Mouse (Mus musculus) splenic B cell, adult 2 months (primary cell): ENCODE measurements around the gene Dner.
A peak's percentile ranks its signal among the peaks of the same experiment; 100 is the strongest.

Experiments used
- DNase-seq: peaks from one replicate; pipeline ENCODE4 v3.0.0-alpha.2; 2011; ENCODE audit warnings: low read depth, low spot score
- H3K27me3 ChIP-seq: 2 replicates; pipeline ENCODE4 v1.6.1; 2012; ENCODE audit warnings: mild to moderate bottlenecking, low read length, moderate library complexity, mixed read lengths; ENCODE audit not compliant: control insufficient read depth, poor library complexity, insufficient read depth, severe bottlenecking
- H3K36me3 ChIP-seq: 2 replicates; pipeline ENCODE4 v1.6.1; 2012; ENCODE audit warnings: mild to moderate bottlenecking, low read length, moderate library complexity, mixed read lengths; ENCODE audit not compliant: control insufficient read depth, poor library complexity, insufficient read depth, severe bottlenecking

Dner gene

DNA sequence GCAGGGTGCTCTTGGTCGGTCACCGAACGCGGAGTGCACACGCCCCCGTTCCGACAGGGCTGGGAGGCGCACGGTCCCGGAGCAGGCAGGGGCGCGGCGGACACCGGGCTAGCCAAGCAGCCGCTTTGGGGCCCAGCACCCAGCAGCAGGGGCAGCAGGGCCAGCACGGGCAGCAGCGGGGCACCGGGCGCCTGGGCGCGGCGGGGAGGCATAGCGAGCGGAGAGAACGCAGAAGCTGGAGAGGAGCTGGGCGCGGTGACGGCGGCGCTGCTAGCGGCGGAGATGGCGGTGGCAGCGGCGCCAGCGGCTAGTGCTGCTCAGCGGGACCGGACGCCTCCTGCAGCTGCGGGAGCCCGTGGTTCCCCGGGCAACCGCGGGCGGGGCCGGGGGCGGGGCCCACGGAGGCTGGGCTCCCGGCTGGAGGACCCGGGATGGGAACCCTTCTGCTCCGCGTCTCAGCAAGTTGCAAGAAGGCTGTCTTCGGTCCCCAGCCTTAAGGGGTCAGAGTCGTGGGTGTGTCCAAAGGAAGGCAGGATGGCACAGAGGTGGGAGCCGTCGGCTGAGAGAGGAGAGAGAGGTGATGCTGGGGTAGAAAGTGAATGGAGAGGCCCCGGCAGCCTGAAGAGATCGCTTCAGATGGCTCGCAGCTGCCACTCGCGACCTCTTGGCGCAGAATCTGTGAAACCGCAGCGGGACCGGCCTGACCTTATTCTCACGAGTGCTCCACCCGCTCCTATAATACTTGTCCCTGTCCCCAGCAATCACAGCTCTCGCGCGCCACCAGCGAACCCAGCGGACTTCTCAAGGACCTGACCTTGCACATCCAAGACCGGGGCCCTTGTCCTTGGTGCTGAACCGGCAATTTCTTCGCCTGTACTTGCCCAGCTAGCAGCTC lies at the start of gene Dner:
Dner (minus strand) TSS at position 705 of the 895 bp plus-strand sequence.
- DNase-seq: peak; percentile 8

DNA sequence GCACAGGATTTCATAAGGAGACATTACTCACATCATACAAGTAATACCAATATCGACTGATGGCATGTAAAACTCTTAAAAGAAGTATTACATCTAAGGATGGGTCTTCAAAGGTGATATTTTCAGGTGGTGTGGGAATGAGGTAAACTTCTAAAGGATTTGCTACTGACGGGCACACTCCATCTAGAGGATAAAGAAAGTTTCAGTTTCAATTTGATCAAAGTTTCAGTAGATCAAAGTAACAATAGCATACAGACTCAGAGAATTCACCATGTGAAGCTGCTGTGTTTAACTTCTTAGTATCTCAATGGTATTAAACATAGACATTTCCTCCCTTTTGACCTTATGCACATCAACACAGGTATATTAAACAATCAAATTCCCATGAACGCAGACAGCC lies 46.1 kb upstream of the Dner start:
- Histone ChIP-seq H3K36me3 (peaks cover 15% of the 10 kb centered on the region), H3K27me3 (no peaks in the 10 kb centered on the region)
- no peak for DNase-seq

More for the DNA sequence above, at the start of gene Dner:
- no peaks in the 10 kb centered on the region for H3K36me3 ChIP-seq
- no peaks in the 10 kb centered on the region for H3K27me3 ChIP-seq

DNA sequence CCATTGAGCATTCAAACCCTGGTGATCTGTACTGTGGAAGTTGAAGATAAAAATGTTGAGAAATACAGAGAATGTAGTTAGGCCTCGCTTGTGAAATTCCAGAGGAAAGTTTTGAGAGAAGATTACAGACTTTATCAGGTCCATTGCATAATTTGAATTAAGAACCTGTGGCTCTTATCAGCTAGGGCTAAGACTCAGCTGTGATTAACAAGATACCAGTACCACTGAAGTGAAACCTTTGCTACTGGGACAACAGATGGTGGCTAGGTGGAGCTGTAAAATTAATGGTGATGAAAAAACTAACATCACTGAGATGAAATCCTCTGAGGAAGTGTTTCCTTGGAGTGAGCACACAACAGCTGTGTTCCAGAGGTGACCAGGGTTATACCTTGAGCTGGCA lies 44.1 kb upstream of the Dner start:
- Histone ChIP-seq H3K27me3 (no peaks in the 10 kb centered on the region), H3K36me3 (peaks cover 12% of the 10 kb centered on the region)
- no peak for DNase-seq

DNA sequence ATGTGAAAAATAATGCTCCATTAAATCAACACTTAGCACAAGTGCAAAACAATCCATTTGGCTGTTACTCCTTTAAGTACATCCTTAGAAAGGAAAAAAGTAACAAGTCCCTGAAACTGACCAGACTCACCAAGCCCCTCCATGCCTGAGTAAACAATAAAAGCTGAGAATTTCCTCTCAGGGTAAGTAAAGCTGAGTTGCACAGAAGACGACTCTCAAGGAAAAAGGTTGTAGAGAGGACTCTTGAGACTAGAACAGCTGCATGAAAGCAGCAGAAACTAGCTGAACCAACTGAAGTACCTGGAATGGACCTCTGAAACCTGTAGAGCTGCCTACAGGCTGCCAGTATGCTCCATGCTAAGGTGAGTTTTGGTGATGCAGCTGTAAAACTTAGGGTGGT lies 41.1 kb upstream of the Dner start:
- Histone ChIP-seq H3K36me3 (peaks cover 8% of the 10 kb centered on the region), H3K27me3 (no peaks in the 10 kb centered on the region)
- DNase-seq: no peak

DNA sequence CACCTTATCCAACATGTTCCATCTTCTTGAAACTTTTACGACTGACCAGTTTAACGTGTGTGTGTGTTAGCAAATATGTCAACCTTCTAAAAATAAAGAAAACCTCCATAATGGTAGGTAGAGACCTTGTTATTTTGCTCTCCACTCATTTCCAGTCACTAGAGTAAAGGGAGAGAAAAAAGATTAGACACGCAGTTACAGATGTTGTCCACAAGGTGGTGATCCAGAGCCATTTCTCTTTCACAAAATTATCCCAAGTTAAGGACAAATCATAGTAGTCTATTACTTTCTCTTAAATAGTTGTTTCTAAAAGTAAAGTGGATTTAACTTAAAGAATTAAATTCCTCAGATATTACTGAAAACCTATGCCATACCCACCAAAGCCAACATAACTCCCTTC lies 37.8 kb upstream of the Dner start:
- H3K36me3 ChIP-seq: peaks cover 9% of the 10 kb centered on the region
- no peaks in the 10 kb centered on the region for H3K27me3 ChIP-seq
- peak; percentile 47 for DNase-seq

DNA sequence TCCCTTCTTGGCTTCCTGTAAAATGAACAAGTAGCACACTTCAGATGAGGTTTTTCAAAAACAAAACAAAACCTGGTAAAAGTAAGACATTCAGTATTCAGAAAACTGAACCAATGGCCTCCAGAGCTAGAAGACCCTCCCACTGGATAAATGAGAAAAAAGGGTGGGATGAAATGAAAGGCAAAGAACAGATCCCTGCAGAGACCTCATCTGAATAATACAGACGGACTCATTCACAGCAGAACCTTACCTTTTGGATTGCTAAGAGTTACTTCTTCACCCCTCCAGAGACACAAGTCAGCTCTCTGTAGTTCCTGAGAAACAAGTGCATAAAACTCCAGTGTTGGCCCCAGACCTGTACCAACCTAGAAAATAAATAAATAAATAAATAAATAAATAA lies 35.7 kb upstream of the Dner start:
- H3K27me3 ChIP-seq: no peaks in the 10 kb centered on the region
- no peak for DNase-seq
- peaks cover 14% of the 10 kb centered on the region for H3K36me3 ChIP-seq

DNA sequence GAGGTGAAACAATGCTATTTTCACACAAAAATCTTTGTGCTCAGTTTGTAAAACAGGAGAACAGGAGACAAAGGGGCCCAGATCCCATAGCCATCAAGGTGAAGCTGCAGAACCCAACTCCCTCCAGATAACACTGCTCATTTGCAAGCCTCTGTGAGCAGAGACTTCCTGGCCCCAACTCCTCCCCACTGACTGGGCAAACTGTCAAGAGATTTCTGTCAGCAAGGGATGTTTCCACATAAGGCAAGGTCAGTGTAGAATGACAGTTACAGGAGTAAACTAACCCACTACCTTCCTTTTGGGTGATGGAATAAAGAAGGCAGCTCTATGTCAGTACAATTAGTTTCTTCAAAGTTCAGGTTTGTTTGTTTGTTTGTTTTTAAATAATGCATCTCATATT lies 26.8 kb upstream of the Dner start:
- DNase-seq: no peak
- H3K36me3 ChIP-seq: peaks cover 9% of the 10 kb centered on the region
- no peaks in the 10 kb centered on the region for H3K27me3 ChIP-seq

DNA sequence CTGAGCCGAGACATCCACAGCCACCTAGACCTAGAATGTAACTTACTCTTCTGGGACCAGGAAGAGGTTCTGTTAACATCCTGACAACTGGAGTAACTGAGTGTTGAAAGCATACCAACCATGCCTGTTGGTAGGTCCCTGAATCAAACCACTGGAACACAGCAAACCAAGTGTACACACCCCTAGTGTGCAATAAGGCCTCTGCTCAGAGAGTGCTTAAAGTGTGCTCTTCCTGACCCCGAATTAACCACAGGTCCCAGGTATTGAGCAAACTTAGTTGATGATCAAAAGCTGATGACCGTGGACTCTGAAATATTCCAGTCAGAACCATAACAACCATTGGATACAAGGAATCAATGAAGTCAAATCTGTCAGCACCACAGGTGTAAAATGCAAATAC lies 26.4 kb upstream of the Dner start:
- Histone ChIP-seq H3K27me3 (no peaks in the 10 kb centered on the region), H3K36me3 (peaks cover 7% of the 10 kb centered on the region)
- no peak for DNase-seq

DNA sequence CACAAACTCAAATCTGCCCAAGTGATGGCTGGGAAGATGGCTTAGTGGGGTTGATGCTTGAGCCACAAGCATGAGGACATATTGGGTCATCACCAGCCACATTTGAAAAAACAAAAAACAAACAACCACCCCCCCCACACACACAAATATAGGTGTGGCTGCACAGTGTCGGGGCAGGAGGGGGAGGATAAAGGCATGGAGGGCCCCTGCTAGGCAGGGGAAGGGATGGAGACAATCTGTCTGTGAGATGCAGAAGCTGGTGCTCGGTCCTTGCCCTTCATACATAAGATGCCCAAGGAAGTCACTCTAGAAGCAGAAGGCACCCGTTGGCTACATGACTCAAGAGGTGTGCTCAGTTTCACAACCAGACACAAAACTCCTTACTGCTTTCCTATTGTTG lies 25.9 kb upstream of the Dner start:
- H3K27me3 ChIP-seq: no peaks in the 10 kb centered on the region
- peaks cover 7% of the 10 kb centered on the region for H3K36me3 ChIP-seq
- DNase-seq: no peak

DNA sequence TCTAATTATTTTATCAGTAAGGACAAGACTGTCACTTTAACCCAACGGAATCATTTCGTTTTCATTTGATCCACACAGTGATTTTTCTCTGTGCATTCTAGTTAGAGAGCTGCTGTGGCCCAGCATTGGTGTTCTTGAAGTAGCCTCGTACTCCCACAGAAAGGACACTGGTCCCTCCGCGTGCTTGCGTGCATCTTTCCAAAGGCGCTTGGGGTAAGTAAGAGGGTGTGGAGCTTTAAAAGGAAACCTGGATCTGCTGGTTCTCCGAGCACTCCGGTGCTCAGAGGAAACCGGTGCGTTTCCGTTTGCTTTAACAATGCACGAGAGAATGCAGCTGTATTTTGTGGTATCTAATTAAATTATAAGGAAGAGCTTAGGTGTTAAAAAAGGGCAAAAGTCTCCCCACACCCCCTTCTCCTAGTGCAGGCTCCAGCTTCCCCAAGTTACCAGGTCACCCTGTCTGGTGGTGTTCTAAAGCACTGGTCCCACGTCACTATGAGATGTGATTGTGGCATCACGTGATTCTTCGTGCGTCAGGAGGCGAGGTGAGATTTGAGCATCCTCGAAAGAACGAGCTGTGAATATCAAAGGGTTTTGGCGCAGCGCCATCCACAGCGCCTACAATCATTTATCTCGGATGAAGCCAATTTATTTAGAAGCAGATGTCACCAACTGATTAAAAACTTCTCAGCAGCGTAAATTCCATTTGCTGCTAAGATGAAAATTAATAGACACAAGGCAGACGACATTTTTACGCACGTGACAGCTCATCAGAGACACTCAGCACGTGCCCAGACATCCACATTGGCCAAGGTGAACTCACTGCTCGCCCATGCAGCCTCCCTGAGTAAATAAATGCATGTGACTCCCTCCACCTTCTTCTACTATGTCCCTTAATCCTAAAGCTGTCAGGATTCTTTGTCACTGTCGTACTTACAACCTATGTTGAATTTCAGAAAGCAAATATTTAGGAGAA lies 14.1 kb upstream of the Dner start:
- Histone ChIP-seq H3K36me3 (no peaks in the 10 kb centered on the region), H3K27me3 (no peaks in the 10 kb centered on the region; the same call in 1 of the 2 replicates)
- peak; percentile 10 for DNase-seq

DNA sequence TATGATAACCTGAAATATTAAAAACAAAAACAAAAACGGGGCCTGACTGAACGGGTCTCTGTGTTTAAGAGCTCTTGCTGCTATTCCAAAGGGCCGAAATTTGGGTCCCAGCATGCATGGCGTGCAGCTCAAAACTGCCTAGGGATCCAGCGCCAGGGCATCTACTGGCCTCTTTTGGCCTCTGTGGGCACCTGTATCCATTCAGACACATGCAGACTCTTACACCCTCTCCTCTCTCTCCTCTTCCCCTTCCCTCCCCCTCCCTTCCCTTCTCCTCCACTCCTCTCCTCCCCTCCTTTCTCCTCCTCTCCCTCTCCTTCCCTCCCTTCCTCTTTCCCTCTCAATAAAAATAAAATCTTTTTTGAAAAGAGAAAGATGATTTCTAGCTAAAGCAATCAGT lies 13.4 kb upstream of the Dner start:
- Histone ChIP-seq H3K27me3 (no peaks in the 10 kb centered on the region; the same call in 1 of the 2 replicates), H3K36me3 (no peaks in the 10 kb centered on the region)
- DNase-seq: no peak

DNA sequence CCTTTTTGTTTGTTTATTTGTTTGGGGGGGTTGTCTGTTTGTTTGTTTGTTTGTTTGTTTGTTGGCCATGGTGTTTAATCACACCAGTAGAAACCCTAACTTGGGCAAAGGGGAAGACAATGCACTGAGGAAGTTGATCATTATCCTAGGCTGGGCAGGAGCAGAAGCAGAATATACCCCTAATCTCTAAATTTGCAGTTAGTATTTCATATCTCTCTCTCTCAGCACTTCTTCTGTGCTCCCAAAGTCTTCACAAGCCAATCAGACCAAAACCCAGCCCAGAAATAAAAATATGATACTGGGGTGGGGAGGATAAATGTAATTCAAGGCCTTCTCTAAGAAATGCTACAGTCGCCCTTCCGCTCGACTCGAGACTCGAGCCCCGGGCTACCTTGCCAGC lies 4.2 kb upstream of the Dner start:
- no peak for DNase-seq
- Histone ChIP-seq H3K36me3 (no peaks in the 10 kb centered on the region), H3K27me3 (no peaks in the 10 kb centered on the region)

DNA sequence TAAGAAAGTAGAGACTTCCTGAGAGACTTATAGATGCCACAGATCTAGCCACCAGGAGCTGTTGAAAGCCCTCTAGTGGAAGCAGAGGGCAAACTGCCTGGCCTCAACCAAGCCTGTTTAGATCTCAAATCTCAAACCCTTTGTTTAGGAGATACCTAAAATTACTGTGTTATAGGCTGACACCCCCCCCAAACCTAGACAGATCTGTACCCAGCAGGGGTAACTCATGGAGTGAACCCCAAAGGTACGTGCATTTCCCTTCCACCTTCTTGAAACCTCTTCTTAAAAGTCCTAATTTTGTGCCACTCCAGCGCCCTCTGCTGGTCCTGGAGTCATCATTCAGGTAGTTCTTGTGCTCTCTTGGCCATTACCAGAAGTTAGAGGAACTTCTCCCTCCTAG lies 1.1 kb upstream of the Dner start:
- Histone ChIP-seq H3K36me3 (no peaks in the 10 kb centered on the region), H3K27me3 (no peaks in the 10 kb centered on the region)
- DNase-seq: peak; percentile 17

DNA sequence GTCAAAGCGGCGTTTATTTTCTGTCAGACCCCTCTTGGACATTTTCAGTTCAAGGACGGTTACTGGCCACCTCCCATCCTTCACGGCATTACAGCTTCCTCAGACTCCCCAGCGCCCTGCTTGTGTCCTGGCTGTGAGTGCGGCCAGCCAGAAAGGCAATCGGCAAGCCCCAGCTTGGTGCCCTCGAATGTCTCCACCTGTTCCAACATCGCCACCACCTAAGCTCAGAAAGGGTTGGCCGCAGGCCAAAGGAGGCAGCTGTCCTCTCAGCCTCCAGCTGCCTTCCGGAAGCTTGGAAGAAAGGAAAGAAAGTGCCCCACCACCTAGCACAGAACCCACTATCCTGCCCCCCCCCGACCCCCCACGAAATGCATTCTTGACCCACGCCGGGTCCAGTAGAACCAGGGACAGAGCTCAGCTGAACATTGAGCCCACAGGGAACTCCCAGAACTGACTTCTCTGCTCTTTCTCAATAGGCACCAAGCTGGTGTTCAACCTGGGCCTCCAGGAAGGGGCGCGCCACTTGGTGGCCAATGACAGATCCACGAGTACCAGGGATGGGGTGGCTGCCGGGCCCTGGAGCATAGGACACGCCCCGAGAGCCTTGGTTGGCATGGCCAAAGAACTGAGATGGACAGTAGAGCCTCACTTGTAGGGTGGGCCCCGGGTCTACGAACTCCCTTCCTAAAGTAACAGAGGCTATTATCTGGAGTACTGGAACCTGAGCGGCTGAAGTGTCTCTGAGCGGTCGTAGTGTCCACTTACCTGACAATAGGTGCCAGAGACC lies 1.1 kb downstream of the Dner start:
- DNase-seq: no peak
- Histone ChIP-seq H3K27me3 (no peaks in the 10 kb centered on the region), H3K36me3 (no peaks in the 10 kb centered on the region)
